Mouse (Mus musculus): ENCODE results near the gene Dmrtb1. TPM values are rescaled to one million over a fixed set of nuclear protein-coding genes. Genes with fewer than 3 reads are reported as not detected.

Gene Dmrtb1
- total and polyA plus RNA-seq, 2 experiments from 2014 or later: 8.1 to 12.2 TPM

DNA sequence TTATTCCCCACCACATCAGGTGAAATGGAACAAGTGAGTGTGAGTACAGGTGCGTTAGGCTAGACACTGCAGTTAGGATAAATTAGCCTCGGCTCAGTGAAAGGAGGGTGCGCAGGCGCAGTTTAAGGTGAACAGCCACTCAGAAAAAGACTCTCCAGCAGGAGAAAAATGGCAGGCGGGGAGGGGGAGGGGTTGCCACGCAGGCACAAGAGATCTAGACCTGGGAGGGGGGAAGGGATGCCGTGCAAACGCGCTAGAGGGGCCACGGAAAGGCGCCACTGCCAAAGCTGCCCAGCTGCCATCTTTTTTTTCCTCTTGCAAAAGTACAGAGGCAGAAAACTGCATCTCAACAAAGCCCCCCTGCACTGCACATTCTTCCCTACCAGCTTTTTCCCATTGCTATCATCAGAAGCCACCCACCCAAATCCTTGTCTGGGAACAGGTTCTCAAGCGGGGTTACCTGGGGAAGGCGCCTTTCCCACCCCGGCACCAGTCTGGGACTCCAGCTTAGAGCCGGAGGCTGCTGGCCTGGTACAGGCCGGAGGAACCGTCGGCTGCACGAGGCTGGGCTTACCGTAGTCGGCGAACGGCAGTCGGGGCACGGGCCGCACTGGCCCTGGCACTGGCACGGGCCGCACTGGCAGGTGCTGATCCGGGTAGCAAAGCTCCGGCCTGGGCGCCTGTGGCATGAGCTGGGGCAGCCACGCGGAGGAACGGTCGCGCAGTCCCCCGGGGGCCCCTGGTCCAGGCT, 849 bp downstream of the Dmrtb1 start:
- H3K4me1 ChIP-seq (ENCODE audit: insufficient read depth, low read length): peaks cover 16% of the 10 kb centered on the region; the same call in 1 of the 2 replicates
- no peak overlapping the region for H3K9ac ChIP-seq (replicated peaks; ENCODE audit: low read length)
- no peak overlapping the region for H3K27ac ChIP-seq
- no peak overlapping the region for H3K4me2 ChIP-seq (ENCODE audit: low read depth, low read length)
- DNase-seq (ENCODE audit: low spot score): no peak
- H3K9me3 ChIP-seq (ENCODE audit: low read length): no peaks in the 10 kb centered on the region
- H3K27me3 ChIP-seq (ENCODE audit: insufficient read depth, low read length): no peaks in the 10 kb centered on the region
- no peak for TF ChIP-seq CTCF (IDR thresholded peaks at IDR 0.05; ENCODE audit: low read depth)
- ATAC-seq: no peak
- H3K36me3 ChIP-seq (ENCODE audit: insufficient read depth, low read length): no peaks in the 10 kb centered on the region
- WGBS: 91% methylated on average over 37 of the region's 37 CpGs
- no peak overlapping the region for H3K4me3 ChIP-seq (ENCODE audit: low read length)

GRCm38 (mm10) chr4:107681099-107681849, 2.8 kb downstream of the Dmrtb1 start:
- DNase-seq (ENCODE audit: low spot score) (no peak), ATAC-seq (peak; percentile 30; the same call in 1 of the 2 replicates)
- H3K4me3 ChIP-seq (ENCODE audit: low read length): no peak overlapping the region
- H3K4me1 ChIP-seq (ENCODE audit: insufficient read depth, low read length): peaks cover 15% of the 10 kb centered on the region; the same call in 1 of the 2 replicates
- H3K36me3 ChIP-seq (ENCODE audit: insufficient read depth, low read length): no peaks in the 10 kb centered on the region
- peak overlapping the region; percentile 15; the same call in 1 of the 2 replicates for H3K27ac ChIP-seq
- H3K9me3 ChIP-seq (ENCODE audit: low read length): no peaks in the 10 kb centered on the region
- no peak overlapping the region for H3K9ac ChIP-seq (replicated peaks; ENCODE audit: low read length)
- WGBS: 19% methylated on average over 9 of the region's 9 CpGs
- no peaks in the 10 kb centered on the region for H3K27me3 ChIP-seq (ENCODE audit: insufficient read depth, low read length)
- peak overlapping the region; percentile 13; the same call in 1 of the 2 replicates for H3K4me2 ChIP-seq (ENCODE audit: low read depth, low read length)
- TF ChIP-seq CTCF (IDR thresholded peaks at IDR 0.05; ENCODE audit: low read depth): no peak

GRCm38 (mm10) chr4:107680311-107681098, 3.5 kb downstream of the Dmrtb1 start:
- no peak overlapping the region for H3K4me3 ChIP-seq (ENCODE audit: low read length)
- peak; percentile 83 for ATAC-seq
- H3K4me2 ChIP-seq (ENCODE audit: low read depth, low read length): peak overlapping the region; percentile 13
- no peaks in the 10 kb centered on the region for H3K27me3 ChIP-seq (ENCODE audit: insufficient read depth, low read length)
- 18% methylated on average over 15 of the region's 15 CpGs for WGBS
- H3K4me1 ChIP-seq (ENCODE audit: insufficient read depth, low read length): peaks cover 15% of the 10 kb centered on the region; the same call in 1 of the 2 replicates
- peak overlapping the region; percentile 41 for H3K27ac ChIP-seq
- H3K9ac ChIP-seq (replicated peaks; ENCODE audit: low read length): no peak overlapping the region; the same call in 1 of the 2 replicates
- H3K36me3 ChIP-seq (ENCODE audit: insufficient read depth, low read length): no peaks in the 10 kb centered on the region
- peak; percentile 55 for DNase-seq (ENCODE audit: low spot score)
- no peaks in the 10 kb centered on the region for H3K9me3 ChIP-seq (ENCODE audit: low read length)
- no peak for TF ChIP-seq CTCF (IDR thresholded peaks at IDR 0.05; ENCODE audit: low read depth)

DNA sequence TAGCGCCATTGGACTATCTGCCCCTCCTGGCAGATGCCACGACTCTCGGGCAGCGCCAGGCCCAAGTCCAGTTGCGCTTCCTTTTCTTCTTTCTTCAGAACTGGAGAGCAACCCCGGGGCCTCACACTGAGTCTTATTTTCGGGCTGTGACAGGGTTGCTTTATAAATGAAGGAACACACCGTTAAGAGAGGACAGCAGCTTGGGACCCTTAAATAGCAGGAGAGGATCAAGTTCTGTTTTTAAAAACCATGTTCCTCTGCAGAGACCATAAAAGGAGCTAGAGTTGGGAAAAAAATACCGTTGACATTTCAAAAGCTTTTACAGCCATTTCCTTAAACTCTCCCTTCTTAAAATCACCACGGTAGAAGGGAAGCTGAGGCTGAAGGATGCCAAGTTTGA, 8.4 kb downstream of the Dmrtb1 start:
- H3K27me3 ChIP-seq (ENCODE audit: insufficient read depth, low read length): no peaks in the 10 kb centered on the region
- WGBS: 50% methylated on average over 10 of the region's 10 CpGs
- H3K4me3 ChIP-seq (ENCODE audit: low read length): no peak overlapping the region
- peaks cover 18% of the 10 kb centered on the region for H3K4me1 ChIP-seq (ENCODE audit: insufficient read depth, low read length)
- no peaks in the 10 kb centered on the region for H3K9me3 ChIP-seq (ENCODE audit: low read length)
- no peak overlapping the region for H3K27ac ChIP-seq
- no peak overlapping the region for H3K4me2 ChIP-seq (ENCODE audit: low read depth, low read length)
- no peak for DNase-seq (ENCODE audit: low spot score)
- no peak for TF ChIP-seq CTCF (IDR thresholded peaks at IDR 0.05; ENCODE audit: low read depth)
- no peak for ATAC-seq
- H3K9ac ChIP-seq (replicated peaks; ENCODE audit: low read length): no peak overlapping the region
- no peaks in the 10 kb centered on the region for H3K36me3 ChIP-seq (ENCODE audit: insufficient read depth, low read length)

GRCm38 (mm10) chr4:107674322-107674644, 9.7 kb downstream of the Dmrtb1 start:
- Histone ChIP-seq H3K4me1 (ENCODE audit: insufficient read depth, low read length) (peaks cover 10% of the 10 kb centered on the region), H3K9me3 (ENCODE audit: low read length) (no peaks in the 10 kb centered on the region), H3K36me3 (ENCODE audit: insufficient read depth, low read length) (no peaks in the 10 kb centered on the region), H3K4me3 (ENCODE audit: low read length) (no peak overlapping the region), H3K27ac (peak overlapping the region; percentile 78; the same call in 1 of the 2 replicates), H3K9ac (replicated peaks; ENCODE audit: low read length) (no peak overlapping the region), H3K27me3 (ENCODE audit: insufficient read depth, low read length) (no peaks in the 10 kb centered on the region), H3K4me2 (ENCODE audit: low read depth, low read length) (peak overlapping the region; percentile 30)
- DNase-seq (ENCODE audit: low spot score): no peak
- no peak; the same call in none of the 2 replicates for ATAC-seq
- WGBS: 21% methylated on average over 5 of the region's 5 CpGs
- TF ChIP-seq CTCF (IDR thresholded peaks at IDR 0.05; ENCODE audit: low read depth): no peak

DNA sequence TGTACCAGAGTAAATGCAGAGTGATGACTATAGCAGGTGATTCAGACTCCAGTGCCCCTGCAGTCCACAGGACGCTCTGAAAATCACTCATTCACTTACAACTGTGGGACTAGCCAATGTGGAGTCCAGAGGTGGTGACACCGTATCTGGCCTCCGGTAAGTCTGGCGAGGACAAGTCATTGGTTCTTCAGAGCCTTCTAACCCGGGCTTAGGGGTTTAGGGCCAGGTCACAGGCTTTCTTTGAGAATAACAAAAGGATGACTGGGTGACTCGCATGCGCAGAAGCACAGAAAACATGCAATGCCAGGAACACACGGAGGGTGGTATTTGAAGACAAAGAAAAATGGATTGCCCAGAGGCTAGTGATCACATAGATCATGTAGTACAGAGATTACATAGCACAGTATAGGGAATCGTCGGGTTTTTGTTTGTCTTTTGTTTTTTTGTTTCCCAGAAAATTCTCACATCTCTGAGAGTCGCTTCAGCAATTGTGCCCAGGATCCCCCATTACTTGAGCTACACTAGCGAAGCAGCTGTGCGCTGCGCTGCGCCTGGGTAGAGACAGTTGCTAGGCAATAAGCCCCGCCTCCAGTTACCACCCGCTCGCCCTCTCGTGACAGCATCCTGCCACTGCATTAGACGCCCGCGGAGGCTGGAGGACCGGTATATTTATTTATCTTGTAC, 10.2 kb downstream of the Dmrtb1 start:
- Histone ChIP-seq H3K36me3 (ENCODE audit: insufficient read depth, low read length) (no peaks in the 10 kb centered on the region), H3K27me3 (ENCODE audit: insufficient read depth, low read length) (no peaks in the 10 kb centered on the region), H3K9ac (replicated peaks; ENCODE audit: low read length) (no peak overlapping the region), H3K4me3 (ENCODE audit: low read length) (no peak overlapping the region), H3K4me2 (ENCODE audit: low read depth, low read length) (peak overlapping the region; percentile 30), H3K9me3 (ENCODE audit: low read length) (no peaks in the 10 kb centered on the region), H3K27ac (peak overlapping the region; percentile 78), H3K4me1 (ENCODE audit: insufficient read depth, low read length) (peaks cover 10% of the 10 kb centered on the region)
- TF ChIP-seq CTCF (IDR thresholded peaks at IDR 0.05; ENCODE audit: low read depth): peak; percentile 81
- DNase-seq (ENCODE audit: low spot score) (peak; percentile 95), ATAC-seq (peak; percentile 95)
- 7% methylated on average over 23 of the region's 23 CpGs for WGBS

Measured in hindbrain, postnatal 0 days (tissue).